Mouse (Mus musculus) left cerebral cortex, postnatal 14 days (tissue): Measurements from ENCODE around the gene Ssx2ip. TPM values are rescaled to one million over a fixed set of nuclear protein-coding genes. Genes with fewer than 3 reads are reported as not detected.
"Not testable (repeated sequence)": the region's sequence is repeated elsewhere in the genome, so short reads cannot be mapped to it uniquely, and the experiment has no call there.

Source experiments
- DNase-seq, 2 experiments: peaks; one replicate each; pipeline ENCODE4 v3.0.0; 2021 to 2022; ENCODE audit warnings: low spot score in 2 of 2, mixed read lengths in 1 of 2
- intact Hi-C: fragments of 180-260 bp; cut with DNase I; formaldehyde crosslinking; loops from one replicate; pipeline ENCODE4 v1.15.1; 2025
- total RNA-seq, 2 experiments: library from RNA; stranded (reverse); gene quantifications; 2 replicates each; pipeline ENCODE4 v1.2.3; 2021

The Ssx2ip gene
- total RNA-seq, 2 experiments from 2014 or later: 121 to 126 TPM

- intact Hi-C loops: loop anchor here (10.0 kb wide), 1 partner anchor 320 kb away; no protein-coding TSS in a partner anchor
- DNase-seq: no peak
Measured at GRCm38 (mm10) chr3:146424306-146424900, 20.0 kb downstream of the Ssx2ip start.

DNA sequence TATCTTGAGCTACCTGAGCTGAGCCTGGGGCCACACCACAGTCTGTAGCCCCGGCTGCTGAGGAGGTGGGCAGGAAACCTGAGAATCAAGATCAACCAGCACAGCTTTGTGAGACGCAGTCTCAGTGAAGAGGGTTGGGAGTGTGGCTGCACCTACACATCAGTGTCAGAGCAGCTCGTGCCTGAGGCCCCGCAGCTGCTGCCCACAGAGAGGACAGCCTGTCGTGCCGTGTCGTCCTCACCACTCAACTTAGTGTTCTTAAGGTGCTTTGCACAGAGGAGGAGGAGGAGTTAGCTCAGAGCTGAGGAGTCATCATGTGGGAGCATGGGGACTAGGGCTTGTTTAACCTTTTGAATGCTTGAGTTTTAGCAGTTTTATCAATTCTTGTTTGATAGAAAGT lies 21.5 kb downstream of the Ssx2ip start:
- intact Hi-C loops: loop anchor here (10.0 kb wide), 1 partner anchor 319 kb away; no protein-coding TSS in a partner anchor
- no peak for DNase-seq

- intact Hi-C loops: loop anchor here (10.0 kb wide), 1 partner anchor 318 kb away; no protein-coding TSS in a partner anchor
- no peak for DNase-seq
Measured at GRCm38 (mm10) chr3:146426489-146426888, 22.0 kb downstream of the Ssx2ip start.

GRCm38 (mm10) chr3:146433063-146433462 lies 28.6 kb downstream of the Ssx2ip start:
- intact Hi-C loops: loop anchor here (5.0 kb wide), 1 partner anchor 86 kb away; no protein-coding TSS in a partner anchor
- DNase-seq: not testable (repeated sequence)

- intact Hi-C loops: loop anchor here (5.0 kb wide), 1 partner anchor 87 kb away; no protein-coding TSS in a partner anchor
- no peak for DNase-seq
Measured at GRCm38 (mm10) chr3:146433681-146434350, 29.4 kb downstream of the Ssx2ip start.

- intact Hi-C loops: loop anchor here (5.0 kb wide), 1 partner anchor 87 kb away; no protein-coding TSS in a partner anchor
- DNase-seq: no peak
Measured at GRCm38 (mm10) chr3:146434686-146435085, 30.2 kb downstream of the Ssx2ip start.

DNA sequence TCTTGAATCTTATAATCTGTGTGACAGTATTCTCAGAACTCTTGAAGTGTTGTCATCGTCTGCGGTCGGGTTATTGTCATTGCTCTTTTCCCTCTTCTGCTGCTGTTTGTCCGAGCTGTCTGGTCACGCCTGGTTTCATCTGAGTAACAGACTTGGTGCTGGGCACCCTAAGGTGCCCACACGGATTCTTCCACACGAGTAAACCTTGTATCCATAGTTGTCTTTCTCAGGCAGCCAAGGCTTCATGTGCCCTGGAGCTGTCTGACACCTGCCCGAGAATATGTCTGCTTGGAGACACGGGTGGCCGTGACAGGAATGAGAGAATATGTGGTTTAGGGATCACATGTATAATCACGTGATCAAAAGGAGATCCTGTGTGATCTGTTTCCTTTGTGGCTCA lies 31.1 kb downstream of the Ssx2ip start:
- no peak for DNase-seq
- intact Hi-C loops: no loop called here

DNA sequence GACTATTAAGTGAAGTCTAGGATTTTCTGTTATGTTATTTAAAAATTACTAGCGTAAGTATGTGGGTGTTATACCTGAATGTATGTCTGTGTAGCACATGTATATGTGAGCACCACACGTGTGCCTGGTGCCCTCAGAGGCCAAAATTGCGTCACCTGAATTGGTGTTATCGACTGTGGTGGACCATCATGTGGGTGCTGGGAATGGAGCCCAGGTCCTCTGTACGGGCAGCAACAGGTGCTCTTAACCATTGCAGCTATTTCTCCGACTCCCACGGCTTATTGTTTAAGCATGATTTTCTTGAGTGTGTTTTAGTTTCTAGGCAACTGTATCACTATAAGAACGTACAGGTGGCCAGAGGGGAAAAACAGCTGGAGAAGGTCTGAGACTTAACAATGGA lies 31.7 kb downstream of the Ssx2ip start:
- intact Hi-C loops: no loop called here
- no peak for DNase-seq

- no peak for DNase-seq
- intact Hi-C loops: no loop called here
Measured at GRCm38 (mm10) chr3:146440011-146440410, 35.6 kb downstream of the Ssx2ip start.

DNA sequence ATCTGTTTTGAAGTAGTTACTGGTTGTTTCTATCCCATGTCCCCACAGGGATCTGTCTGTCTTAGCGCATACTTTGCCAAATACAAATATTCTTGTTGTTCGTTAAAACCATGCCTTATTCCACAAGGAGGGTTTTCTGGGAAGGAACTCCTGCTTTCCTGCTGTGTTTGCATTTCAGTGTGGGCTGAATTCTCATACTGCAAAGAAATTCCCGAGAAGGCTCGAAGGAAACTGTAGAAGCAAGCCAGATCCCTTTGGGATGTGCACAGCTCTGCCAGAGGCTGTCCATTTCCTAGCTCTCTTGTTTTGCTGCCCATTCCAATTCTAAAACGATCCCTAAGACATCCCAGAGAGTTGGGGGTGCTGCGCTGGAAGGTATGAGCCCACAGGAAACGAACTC lies 36.0 kb downstream of the Ssx2ip start:
- DNase-seq: no peak
- intact Hi-C loops: no loop called here

- no peak for DNase-seq
- intact Hi-C loops: no loop called here
Measured at GRCm38 (mm10) chr3:146442484-146442883, 38.0 kb downstream of the Ssx2ip start.

DNA sequence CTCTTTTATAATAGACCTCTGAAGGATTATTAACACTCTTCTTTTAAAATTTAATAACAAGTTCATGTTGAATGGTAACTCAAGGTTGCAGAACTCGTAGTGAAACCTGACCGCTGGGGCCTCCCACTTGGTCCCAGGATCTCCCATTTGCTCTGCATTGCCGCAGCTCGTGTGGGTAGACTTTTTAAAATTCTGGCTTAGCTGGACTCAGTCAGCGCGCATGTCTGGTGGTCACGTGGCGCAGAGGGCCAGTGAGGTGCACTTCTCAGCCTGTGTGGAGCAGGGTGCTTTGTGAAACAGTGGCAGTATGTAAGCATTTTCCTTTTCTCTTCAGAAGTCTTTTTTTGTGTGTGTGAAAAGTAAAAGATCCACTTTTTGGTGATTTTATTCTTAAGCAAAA lies 38.5 kb downstream of the Ssx2ip start:
- intact Hi-C loops: no loop called here
- no peak for DNase-seq

DNA sequence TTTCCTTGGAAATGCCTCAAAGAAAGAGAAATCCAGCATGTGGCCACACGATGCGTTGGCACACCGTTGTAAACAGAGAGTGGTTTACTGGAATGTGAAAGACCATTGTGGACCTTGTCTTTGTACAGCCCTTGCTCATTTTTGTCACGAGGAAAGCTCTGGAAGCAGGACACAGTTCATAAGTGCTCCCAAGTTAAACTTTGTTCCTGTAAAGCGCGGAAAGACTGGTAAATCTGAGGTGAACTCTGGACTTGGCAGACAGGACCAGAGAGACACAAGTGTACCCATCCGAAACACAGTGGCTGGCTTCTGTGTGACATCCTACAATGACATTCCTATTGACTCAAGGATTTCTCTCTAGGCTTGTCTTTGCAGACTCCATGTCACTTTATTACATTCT lies 38.9 kb downstream of the Ssx2ip start:
- DNase-seq: no peak
- intact Hi-C loops: no loop called here

DNA sequence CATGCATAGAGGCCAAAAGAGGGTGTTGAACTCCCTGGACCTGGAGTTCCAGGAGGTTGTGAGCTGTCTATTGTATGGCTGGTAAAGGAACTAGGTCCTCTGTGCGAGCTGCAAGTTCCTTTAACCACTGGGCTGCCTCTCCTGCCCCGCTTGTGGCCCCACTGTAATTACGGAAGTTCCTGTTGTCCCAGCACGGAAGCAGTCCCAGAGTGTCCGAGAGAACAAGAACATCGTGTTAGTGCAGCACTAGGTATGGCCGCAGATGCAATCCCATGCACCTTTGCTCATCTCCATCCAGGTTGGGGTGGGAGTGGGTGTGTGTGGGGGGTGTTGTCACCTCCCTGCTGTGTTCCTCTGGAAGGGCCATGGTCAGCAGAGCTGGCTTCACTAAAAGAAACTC lies 40.4 kb downstream of the Ssx2ip start:
- intact Hi-C loops: no loop called here
- no peak for DNase-seq

GRCm38 (mm10) chr3:146447156-146447555 lies 42.7 kb downstream of the Ssx2ip start:
- DNase-seq: no peak
- intact Hi-C loops: no loop called here

DNA sequence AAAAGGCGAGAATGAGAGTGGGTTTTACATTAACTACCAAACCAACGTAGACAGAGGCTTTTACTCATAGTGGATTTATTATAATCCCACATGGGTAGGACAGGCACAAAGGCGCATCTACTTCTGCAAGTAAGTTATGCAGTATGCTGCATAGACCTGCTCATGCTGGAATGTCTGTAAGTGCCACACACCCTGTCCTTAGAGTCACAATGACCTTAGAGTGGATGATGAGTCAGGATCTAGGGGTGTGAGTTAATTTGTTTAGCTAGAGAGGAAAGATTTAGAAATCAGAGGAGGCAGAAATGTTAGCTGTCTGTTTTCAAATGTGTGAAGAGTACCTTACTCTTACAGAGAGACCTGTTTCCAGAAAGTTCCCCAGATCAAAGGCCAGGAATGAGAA lies 43.2 kb downstream of the Ssx2ip start:
- intact Hi-C loops: no loop called here

DNA sequence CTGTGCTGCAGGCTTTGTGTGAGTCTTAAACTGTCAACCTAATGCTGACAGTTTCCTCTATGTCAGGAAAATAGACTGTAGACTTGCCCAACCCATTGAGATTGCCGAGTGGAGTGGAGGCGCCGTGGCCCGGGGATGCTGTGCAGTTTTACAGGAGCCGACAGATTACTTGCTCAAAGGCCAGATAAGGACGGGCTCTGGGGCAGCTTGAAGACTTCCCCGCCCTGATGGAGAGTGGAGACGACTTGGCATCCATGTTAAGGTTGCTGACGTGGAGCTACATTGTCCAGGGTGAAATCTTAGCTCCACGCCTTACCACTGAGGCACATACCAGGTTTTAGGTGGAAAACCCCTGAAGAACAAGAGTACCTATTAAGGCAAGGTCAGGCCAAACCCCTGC lies 43.9 kb downstream of the Ssx2ip start:
- no peak for DNase-seq
- intact Hi-C loops: no loop called here

More for the DNA sequence above, 43.2 kb downstream of the Ssx2ip start:
- no peak for DNase-seq

GRCm38 (mm10) chr3:146448969-146449368 lies 44.5 kb downstream of the Ssx2ip start:
- no peak for DNase-seq
- intact Hi-C loops: no loop called here

DNA sequence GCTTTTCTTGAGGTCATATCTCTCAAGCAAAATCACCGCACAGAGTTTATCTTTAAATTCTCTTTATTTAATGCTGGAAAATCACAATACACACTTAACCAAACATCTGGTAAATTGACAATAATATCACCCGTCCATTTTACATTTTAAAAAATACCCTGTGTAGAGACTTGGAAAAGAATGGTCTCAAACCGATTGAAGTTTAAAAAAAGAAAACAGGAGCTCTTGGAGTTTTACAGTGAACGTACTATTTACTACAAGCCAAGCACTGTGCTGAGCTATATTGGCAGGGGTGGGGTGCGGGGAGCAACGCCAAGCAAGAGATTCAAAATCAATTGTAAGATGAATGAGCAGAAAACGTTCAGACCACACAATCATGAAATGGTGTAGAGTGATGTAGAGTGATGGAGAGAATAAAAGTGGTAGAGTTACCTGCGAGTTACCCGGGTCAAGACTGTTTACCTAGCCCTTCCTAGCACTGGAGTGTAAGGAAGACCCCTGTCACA lies 45.4 kb downstream of the Ssx2ip start, which contains the start of gene Ctbs:
Gene Ctbs, plus strand, starts transcription at position 51 of the 506 bp plus-strand sequence.
- intact Hi-C loops: no loop called here
- DNase-seq: no peak

GRCm38 (mm10) chr3:146450371-146450841 lies 46.0 kb downstream of the Ssx2ip start:
- intact Hi-C loops: no loop called here
- DNase-seq: peak; percentile 91 to 92

GRCm38 (mm10) chr3:146451375-146451774 lies 46.9 kb downstream of the Ssx2ip start:
- intact Hi-C loops: no loop called here
- no peak for DNase-seq
